Mouse (Mus musculus) bone marrow, adult 2 months (tissue): ENCODE results near the gene Ssxb2. TPM values are rescaled to one million over a fixed set of nuclear protein-coding genes. Genes with fewer than 3 reads are reported as not detected.
"Not testable (repeated sequence)": the region's sequence is repeated elsewhere in the genome, so short reads cannot be mapped to it uniquely, and the experiment has no call there.

Experiments
- H3K27ac ChIP-seq: fragments of 200-500 bp; 2 replicates; pipeline ENCODE4 v1.5.1; 2012; ENCODE audit warnings: low read depth, mild to moderate bottlenecking, control low read depth, inconsistent platforms, low read length; ENCODE audit not compliant: control insufficient read depth, poor library complexity, insufficient read depth
- H3K4me1 ChIP-seq: fragments of 200-500 bp; 2 replicates; pipeline ENCODE4 v1.6.1; 2011; ENCODE audit warnings: low read length; ENCODE audit not compliant: control insufficient read depth, insufficient read depth
- H3K4me3 ChIP-seq: fragments of 200-500 bp; replicated peaks from 2 replicates; pipeline ENCODE3; 2011; ENCODE audit warnings: mild to moderate bottlenecking, low read depth, low read length, control low read depth; ENCODE audit not compliant: control insufficient read depth
- WGBS: fragments of 180-500 bp; shearing (Covaris S2); methylation state at CpG from one replicate; pipeline ENCODE4 v1.1.7; 2018; 5-methylcytosine and 5-hydroxymethylcytosine counted together
- polyA plus RNA-seq: library from polyadenylated mRNA; stranded (reverse); fragments of >200 nt; gene quantifications from 2 replicates; pipeline ENCODE4 v1.2.4, GENCODE M21; 2011; ENCODE audit warnings: low replicate concordance; ENCODE audit not compliant: missing spikeins, insufficient read depth, insufficient read length

Ssxb2 gene
- polyA plus RNA-seq, result not detected in 2 replicates

- H3K4me3 ChIP-seq, H3K27ac ChIP-seq, H3K4me1 ChIP-seq: not testable (repeated sequence)
- 59% methylated on average over 2 of the region's 2 CpGs for WGBS
These were observed at the start of gene Ssxb2 for GRCm38 (mm10) chrX:8461626-8462025. TSS of gene Ssxb2 (minus strand) at chrX:8461726.

GRCm38 (mm10) chrX:8413005-8413404, 48.5 kb downstream of the Ssxb2 start, which contains the start of gene Ssxb1:
TSS of gene Ssxb1 (plus strand) at chrX:8413305.
- not testable (repeated sequence) for H3K4me1 ChIP-seq

More at GRCm38 (mm10) chrX:8413005-8413404, 48.5 kb downstream of the Ssxb2 start, which contains the start of gene Ssxb1:
- 22% methylated on average over 1 of the region's 1 CpGs for WGBS
- H3K4me3 ChIP-seq, H3K27ac ChIP-seq: not testable (repeated sequence)

Other genes with a start within 250 kb of the Ssxb2 start
- 13.8 and 22.6 TPM in 2 replicates for gene Ftsj1, start 209.3 kb downstream of the Ssxb2 start, polyA plus RNA-seq
- gene Slc38a5, start 190.6 kb downstream of the Ssxb2 start, polyA plus RNA-seq, result 106 and 143 TPM in 2 replicates
- gene Ssxb10, start 134.3 kb downstream of the Ssxb2 start, polyA plus RNA-seq, result not detected in 2 replicates
- not detected in 2 replicates for gene Ssxb9, start 94.7 kb downstream of the Ssxb2 start, polyA plus RNA-seq
- not detected in 2 replicates for gene Ssxb1, start 48.4 kb downstream of the Ssxb2 start, polyA plus RNA-seq
- gene Gm14459, start 63.2 kb upstream of the Ssxb2 start, polyA plus RNA-seq, result not detected in 2 replicates
- not detected in 2 replicates for gene Ssxb6, start 86.5 kb upstream of the Ssxb2 start, polyA plus RNA-seq
- gene Ssxb3, start 130.1 kb upstream of the Ssxb2 start, polyA plus RNA-seq, result not detected in 2 replicates
- not detected in 2 replicates for gene Ssxb8, start 229.1 kb upstream of the Ssxb2 start, polyA plus RNA-seq